Mouse (Mus musculus) stomach, postnatal 0 days (tissue): ENCODE data around the gene Tubgcp6.

Source experiments
- CTCF ChIP-seq: IDR thresholded peaks from 2 replicates; pipeline ENCODE4 v1.5.1; 2016; ENCODE audit warnings: antibody characterized with exemption, low read depth, mild to moderate bottlenecking, moderate library complexity
- EP300 ChIP-seq: optimal IDR thresholded peaks from 2 replicates; pipeline ENCODE3; 2016; ENCODE audit warnings: antibody characterized with exemption

GRCm38 (mm10) chr15:89157954-89158353 is 35.0 kb upstream of the Tubgcp6 start:
- TF ChIP-seq CTCF: peak; percentile 82
- TF ChIP-seq EP300: no peak
